14 mouse cellular contexts compared by ENCODE assay signal in the genomic region with DNA sequence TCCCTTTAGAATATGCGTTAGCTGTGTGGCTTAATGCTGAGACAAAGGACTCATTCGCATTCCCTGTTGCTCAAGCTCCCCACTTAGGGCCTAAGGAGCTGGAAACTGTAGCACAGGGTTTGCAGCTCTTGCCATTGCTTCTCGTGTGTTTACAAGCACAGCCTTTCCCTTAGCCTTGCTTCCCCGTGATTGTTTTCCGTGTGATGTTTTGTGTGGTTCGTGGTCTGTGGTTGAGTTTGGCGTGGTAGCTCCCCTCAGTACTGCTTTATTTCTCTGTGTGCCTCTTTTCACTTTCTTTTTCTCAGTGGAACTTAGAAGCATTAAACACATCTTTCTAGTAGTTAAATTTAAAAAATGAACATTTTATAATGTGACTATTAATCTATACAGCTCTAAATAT.
DNase-seq lines count a peak whose midpoint lies in the region.
"Had no signal": no experiment of that assay in that cellular context is flagged by ENCODE, and none has a peak within 500 bp of the region (broad histone marks: within the 10 kb centered on the region; RNA-seq: fewer than 3 reads in every experiment).

No protein-coding gene starts in this region.

- DNase-seq in 3134 (ENCODE audit: extremely low read depth, insufficient read length, low spot score), result peak; percentile 15
- DNase-seq in CD4-positive helper T cell, adult 2 months (ENCODE audit: low read depth, low spot score), result peak; percentile 76
- peak; percentile 19 for DNase-seq in fibroblast of lung, adult 2 months (ENCODE audit: low read depth)
- DNase-seq in naive thymus-derived CD4-positive, alpha-beta T cell, adult 2 months (ENCODE audit: low read depth), result peak; percentile 82
- no peak for DNase-seq in lung, postnatal 10 days
- DNase-seq in frontal cortex, postnatal 25 days (ENCODE audit: low spot score in 2 of 2), result no peak
- no peak for DNase-seq in embryo, embryonic 10.5 days (ENCODE audit: low spot score)
- DNase-seq: adrenal gland, adult 2 months; cerebellum, adult 18-20 months; heart, adult 18-20 months; kidney, adult 8-10 months; kidney, postnatal 36 days; left cerebral cortex, postnatal 4 days; right cerebral cortex, postnatal 25 days had no signal

Comparison
In these comparisons a context has a peak if more than half of its experiments do, and no peak if none do; other contexts are left out.
1. DNase-seq: peak in 3134 (single experiment), CD4-positive helper T cell, adult 2 months (single experiment), fibroblast of lung, adult 2 months (single experiment) and naive thymus-derived CD4-positive, alpha-beta T cell, adult 2 months (single experiment); none in lung, postnatal 10 days (single experiment), frontal cortex, postnatal 25 days (0 of 2) and embryo, embryonic 10.5 days (single experiment).